Mouse (Mus musculus): Measurements from ENCODE around the gene Arhgap40. TPM values are rescaled to one million over a fixed set of nuclear protein-coding genes. Genes with fewer than 3 reads are reported as not detected.

Gene Arhgap40
- total RNA-seq, 2 experiments from 2014 or later: not detected

DNA sequence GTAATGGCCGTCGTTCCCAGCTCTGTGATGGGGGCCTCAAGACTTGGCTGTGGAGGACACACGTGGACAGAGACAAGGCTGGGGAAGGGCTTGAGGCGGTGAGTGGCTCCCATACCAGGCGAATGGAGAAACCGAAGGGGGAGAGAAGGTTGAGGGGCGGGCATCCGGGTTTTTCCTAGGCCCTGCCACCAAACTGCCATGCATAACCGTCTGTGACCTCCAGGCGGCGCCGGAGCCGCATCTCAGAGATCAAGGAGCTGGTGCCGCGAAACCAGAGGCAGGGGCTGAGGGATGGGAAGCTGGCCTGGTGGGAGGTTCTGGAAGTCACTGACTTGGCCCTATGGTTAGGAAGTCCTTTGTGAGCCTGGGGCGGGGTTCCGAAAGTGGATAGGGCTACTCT, 34.2 kb downstream of the Arhgap40 start:
- DNase-seq (ENCODE audit: low spot score in 2 of 2): peak; percentile 42 to 45

DNA sequence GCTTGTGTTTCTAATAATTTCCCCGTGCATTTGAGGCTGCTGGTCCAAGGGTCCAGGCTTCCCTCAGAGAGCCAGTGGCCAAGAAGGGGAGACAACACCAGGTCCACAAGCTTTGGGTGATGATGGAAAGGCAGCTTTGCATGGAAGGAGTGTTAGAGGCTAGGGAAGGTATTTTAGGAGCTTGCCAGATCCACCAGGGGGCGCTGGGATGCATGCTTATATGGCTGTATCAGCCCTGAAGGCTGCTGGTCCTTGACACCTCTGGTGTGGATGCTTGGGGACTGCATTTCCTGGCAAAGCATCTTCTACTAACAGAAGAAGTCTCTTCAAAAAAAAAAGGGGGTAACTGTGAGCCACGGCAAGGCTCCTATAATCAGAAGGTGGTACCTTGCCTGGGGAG, 37.5 kb downstream of the Arhgap40 start:
- DNase-seq (ENCODE audit: low spot score in 2 of 2): peak; percentile 55 to 76

DNA sequence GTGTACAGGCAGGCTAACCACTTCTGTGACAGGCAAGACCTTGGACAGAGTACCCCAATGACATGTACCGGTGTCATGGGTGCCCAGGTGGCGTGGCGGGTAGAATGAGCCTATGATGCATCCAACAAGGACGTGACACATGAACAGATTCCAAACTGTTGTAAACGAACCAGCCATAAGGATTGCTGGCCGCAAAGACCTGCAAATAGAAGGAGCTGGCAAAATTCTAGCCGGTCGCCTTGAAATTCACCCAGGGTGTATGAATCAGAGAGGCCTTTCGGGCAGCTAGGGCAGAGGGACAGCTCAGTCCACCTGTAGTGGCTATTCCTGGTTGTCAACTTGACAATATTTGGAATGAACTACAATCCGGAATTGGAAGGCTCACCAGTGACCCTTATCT, 41.8 kb downstream of the Arhgap40 start:
- no peak for DNase-seq (ENCODE audit: low spot score in 2 of 2)

DNA sequence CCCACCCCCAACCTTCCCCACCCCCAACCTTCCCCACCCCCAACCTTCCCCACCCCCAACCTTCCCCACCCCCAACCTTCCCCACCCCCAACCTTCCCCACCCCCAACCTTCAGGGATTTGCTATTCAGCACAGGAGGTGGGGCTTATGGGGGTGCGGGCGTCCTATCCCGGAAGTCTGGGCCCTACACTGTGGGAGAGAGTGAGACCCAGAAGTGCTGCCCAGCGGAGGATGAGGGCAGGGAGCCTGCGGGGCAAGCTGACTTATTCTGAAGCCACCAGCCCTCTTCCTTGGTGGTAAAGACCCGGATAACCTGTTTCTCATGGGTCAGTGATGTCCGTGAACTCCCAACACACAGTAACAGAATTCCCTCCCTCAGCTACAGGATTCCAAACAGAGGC, 42.7 kb downstream of the Arhgap40 start:
- DNase-seq (ENCODE audit: low spot score in 2 of 2): no peak

DNA sequence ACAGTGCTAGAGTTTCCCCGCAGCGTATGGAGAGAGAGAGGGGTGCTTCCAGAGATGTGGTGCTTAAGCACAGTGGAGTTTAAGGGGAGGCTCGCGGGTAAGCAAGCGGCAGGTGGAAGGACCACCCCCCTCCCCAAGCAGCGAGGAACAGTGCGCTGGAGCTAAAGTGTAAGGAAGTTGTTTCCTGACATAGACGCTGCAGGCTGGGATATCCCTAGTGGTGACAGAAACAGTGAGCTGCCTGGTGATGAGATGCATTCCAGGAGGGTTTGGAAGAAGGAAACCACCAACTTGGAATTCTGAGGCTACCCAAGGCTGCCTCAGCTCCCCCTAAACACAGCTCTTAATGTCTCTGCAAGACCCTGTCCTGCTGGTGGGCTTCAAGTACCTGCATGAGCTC, 43.2 kb downstream of the Arhgap40 start:
- DNase-seq (ENCODE audit: low spot score in 2 of 2): no peak

DNA sequence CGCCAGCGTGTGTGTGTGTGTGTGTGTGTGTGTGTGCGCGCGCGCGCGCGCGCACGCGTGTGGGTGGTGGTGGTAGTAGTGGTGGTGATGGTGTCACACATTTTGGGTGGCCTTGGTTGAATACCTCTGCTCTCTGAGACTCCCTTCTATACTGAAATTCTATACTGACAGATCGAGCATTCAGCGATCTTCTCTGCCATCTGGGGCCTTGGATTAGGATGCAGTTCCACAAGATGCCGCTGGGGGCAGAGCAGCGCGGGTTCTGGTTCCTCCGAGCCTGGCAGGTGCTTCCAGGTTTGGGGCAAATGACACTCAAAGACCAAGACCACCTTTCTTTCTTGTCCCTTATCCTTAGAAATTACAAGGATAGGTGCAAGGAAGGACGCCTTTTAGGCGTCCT, 43.6 kb downstream of the Arhgap40 start:
- peak; percentile 27 to 46 for DNase-seq (ENCODE audit: low spot score in 2 of 2)

DNA sequence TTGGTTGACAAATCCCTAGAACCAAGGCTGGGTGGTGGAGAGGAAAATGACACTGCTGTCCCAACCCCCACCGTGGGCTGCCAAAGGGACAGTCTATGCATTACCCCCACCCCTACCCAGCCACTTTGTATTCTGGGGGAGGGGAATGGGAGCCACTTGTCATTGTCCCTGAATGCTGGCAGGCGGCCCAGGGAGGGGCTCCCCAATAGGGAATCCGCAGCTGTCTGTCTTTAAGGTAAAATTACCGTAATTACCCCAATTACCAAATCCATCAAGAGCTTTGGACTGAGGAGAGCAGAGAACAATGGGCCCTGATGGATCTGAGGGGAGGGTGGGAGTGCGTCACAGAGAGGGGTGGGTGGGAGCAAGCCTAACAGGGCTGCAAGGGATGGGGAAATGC, 44.2 kb downstream of the Arhgap40 start:
- no peak for DNase-seq (ENCODE audit: low spot score in 2 of 2)

DNA sequence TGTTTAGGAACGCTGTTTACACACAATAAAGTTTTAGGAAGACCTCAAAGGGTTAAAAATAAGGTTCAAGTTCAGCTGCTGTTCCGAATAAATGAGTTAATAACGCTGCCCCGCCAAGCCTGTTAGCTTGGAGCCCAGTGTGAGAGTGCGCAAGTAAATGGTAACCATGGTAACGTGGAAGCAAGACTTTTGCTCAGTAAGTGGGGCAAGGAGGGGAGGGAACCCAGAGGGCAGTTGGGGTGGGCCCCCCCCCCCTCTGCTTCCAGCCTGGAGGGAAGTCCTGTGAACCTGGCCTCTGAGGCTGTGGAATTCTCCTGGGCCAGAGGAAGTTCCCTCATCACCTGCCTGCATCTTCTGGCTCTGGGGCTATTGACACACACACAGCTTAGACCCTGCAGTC, 47.3 kb downstream of the Arhgap40 start:
- DNase-seq (ENCODE audit: low spot score in 2 of 2): no peak

DNA sequence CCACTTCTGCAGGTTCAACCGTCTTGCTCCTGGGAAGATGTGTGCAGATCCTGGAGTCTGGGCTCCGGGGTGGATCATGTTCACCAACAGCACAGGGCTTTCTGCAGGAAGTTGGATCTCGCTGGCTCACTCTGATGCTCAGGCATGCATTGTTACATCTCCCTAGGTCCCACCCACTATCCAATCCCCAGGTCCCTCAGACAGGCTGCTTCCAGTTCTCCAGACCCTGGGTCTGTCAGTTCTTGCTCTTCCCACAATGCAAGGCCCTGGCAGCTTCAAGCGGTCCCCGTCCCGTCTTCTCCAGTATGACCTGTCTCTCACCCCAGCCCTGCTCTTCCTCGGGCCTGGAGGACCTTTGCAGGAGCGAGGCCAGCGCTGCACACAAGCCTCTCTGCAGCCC, 48.2 kb downstream of the Arhgap40 start:
- no peak for DNase-seq (ENCODE audit: low spot score in 2 of 2)

DNA sequence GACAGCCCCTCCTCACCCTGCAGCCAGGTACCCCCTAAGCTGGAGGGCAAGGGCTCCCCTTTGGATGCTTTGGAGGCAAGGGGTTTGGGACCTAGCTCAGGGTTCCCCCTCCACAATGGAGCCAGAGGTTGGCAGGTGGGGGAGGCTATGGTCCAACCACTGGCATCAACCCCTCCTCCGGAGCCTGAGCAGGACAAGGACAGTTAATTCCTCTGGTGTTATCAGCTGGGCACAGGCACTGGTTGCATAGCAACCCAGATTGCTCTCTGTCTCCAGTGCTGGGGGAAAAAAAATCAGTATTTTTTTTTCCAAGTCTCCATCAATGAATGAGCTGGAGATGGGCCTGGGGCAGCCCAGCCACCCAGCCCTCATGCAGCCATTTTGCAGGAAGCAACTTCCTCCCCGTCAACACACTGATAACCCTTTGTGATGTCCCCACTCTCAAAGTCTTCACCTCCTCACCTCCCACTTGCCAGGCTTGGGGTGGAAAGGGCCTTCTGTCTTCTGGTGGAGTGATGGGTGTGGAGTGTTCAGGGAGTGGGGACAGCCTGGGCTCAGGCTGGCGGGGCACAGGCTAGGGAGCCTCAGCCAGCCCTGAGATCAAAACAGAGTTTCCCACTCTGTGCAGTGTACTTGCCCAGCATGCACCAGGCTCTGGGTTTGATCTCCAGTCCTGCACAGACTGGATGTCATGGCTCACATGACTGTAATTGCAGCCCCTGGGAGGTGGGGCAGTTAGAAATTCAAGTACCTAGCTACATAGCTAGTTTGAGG, 49.0 kb downstream of the Arhgap40 start:
- DNase-seq (ENCODE audit: low spot score in 2 of 2): no peak

DNA sequence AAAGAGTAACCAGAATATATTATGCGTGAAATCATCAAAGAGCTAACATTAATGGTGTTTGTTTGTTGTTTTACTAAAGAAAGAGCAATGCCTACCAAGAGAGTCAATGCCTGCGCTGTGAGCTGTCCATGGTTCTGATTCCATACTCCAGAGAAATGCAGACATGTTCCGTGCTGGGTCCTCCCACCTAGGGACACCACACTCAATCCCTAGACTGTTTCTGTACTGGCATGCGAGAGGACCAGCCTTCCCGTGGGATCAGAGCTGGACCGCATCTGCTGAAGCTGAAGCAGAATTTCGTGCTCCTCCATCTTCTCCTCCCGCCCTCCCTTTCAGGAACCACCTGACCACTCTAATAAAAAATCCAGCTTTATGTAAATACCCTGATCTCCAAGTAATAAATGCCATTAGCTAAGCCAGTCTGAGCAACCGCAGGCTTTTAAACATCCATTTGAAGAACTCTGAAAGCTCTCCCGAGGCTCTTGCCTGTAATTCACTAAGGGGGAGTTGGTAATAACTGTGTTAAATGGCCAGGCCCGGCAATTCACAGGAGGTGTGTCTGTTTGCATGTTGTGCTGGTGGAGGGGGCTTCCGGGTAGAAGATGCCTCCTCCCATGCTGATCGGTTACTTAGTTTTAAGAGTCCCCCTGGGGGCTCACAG, 58.0 kb downstream of the Arhgap40 start:
- DNase-seq (ENCODE audit: low spot score in 2 of 2): no peak

DNA sequence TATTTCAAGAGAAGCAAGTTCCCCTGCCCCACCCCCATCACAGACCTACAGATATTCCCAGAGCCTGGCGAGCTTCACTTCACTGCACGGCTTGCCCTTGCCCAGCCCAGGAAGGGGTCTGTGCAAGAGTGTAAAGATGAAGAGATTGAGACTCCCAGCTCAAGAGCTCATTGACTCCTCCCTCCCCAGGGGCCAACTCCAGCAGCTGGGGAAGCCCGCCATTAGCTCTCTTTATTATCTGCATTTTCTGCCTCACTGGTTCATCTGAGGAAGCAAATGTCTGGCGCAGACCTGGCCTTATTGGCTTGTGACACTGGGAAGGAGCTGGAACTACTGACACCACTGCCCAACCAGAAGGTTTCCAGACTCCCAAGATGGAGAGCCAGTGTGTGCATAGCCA, 67.4 kb downstream of the Arhgap40 start:
- no peak for DNase-seq (ENCODE audit: low spot score in 2 of 2)

DNA sequence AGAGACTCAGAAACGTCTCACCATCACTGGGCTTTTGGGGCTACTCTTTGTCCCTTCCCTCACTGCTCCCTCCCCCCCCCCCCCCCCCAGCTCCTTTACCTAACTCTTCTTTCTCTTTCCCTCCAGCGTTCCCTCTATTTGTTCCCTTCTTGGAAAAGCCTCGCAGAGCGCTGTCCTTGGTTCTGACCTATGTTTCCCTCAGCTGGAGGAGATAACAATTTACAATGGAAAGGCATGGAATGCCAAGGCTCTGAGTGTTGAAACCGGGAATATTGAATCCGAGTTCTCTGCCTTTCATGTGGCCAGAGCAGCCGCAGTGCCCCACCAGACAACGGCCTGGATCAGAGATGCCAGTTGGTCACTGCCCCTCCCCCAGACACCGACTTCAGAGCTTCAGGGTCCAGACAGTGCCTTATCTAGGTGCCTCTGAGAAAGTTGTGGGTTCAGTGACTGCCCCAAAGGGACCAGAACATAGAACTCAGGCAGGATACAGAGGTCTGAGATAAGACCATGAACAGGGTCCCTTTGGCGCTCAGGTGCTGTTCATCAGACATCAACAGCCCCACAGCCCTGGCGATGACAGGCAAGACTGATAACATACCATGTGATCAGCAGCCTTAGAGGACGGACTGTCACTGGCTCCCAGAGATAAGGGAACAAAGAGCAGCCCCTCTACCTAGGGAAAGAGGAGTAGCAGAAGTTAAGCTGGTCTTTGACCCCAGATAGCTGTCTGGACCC, 72.2 kb downstream of the Arhgap40 start:
- no peak for DNase-seq (ENCODE audit: low spot score in 2 of 2)

DNA sequence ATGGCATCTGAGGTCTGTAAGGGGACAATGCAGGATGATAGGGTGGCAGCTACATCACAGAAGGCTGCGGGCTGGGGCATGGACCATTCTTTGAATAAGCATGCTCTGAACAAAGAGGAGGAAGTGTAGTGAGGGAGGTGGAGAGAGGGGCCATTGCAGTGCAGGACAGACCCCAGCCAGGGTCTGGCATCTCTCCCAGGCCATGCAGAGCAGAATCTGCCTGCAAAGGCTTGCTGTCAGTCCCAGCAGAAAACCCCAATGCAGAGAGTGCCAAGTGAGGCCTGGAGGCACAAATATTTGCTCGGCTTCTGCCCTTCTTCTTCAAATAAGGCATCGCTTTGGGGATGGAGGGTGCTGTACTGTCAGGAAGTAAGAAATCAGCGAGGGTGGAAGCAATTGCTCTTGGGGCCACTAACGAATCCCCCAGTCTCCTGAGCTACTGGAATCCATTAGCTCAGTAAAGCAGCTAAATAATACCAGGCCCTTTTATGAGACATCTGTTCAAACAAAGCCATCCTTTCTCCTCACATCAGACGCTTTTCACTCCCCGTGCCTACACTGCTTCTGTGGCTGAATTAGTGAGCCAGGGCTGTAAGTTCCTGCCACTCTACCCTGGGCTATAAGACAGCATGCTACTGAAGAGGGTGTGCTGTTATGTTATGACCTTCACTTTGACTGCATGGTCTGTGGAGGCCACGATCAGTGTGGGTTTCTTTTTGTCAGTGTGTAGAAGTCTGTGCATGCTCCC, 76.1 kb downstream of the Arhgap40 start:
- DNase-seq (ENCODE audit: low spot score in 2 of 2): no peak

DNA sequence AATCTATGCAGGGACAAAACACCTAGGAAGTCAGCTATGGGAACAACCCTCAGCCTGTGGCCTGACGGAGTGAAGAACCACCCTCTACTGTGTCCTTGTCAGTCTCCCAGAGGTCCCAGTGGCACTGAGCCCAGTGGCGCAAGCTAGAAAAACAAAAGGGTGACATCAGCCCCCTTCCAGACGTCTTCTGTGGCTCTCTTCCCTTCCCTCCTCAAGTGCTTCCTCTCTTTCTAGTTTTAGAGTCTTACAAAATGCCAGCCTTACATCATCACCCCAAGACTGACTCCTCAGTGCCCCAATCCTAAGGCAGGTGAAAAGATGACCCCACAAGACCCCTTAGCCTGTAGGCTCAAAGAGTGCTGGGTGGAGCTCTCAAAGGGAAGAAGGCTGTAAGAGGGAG, 77.9 kb downstream of the Arhgap40 start:
- no peak for DNase-seq (ENCODE audit: low spot score in 2 of 2)

DNA sequence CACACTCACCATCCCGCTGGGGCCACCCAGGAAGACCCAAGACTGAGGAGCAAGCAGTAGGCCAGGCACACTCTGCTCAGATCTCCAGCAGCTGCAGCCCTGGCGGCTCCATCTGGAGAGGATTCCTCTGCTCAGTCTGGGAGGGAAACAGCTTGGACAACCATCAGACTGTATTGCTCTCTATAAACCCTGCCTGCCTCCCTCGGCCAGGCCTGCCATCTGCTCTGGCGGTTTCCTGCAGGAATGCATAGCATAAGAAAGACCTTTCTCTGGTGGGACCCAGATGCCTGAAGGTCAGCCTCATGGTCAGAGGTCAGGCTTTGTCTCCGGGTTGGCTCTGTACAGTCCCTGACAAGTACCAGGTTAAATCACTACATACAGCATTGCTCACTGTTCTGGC, 78.7 kb downstream of the Arhgap40 start:
- no peak for DNase-seq (ENCODE audit: low spot score in 2 of 2)

DNA sequence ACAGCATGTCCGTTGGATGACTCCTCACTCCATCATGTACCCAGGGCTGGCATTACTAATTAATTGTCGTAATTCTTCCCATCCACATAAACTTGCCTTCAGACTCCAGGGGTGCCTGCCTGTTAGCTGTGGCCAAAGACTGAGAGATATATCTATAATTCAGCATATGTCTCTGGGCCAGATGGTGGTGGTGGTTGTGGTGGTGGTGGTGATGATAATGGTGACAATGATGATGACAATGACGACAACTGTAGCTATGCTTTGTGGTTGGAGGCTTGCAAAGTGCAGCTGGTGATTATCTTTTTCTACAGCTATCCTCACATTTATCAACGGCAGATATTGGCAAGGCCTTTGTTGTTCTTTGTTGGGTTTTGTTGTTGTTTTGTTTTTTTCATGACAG, 80.8 kb downstream of the Arhgap40 start:
- DNase-seq (ENCODE audit: low spot score in 2 of 2): no peak

DNA sequence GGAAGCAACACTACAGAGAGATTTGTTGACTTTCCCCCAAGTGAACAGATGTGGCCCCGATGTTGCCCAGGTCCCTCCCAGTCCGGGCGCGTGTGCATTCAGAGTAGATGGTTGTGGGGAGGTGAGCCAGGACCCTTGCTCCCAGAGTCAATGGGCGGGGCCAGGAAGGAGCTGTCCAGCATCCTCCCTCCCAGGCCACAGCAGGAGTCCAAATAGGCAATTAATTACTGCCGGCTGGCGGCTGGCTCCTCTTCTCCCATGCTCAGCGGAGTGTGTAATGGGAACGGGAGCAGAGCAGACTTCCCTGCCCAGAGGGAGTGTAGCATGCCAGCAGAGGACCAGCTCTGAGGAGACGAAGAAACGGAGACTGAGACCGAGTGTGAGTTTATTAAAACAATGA, 82.5 kb downstream of the Arhgap40 start:
- no peak for DNase-seq (ENCODE audit: low spot score in 2 of 2)

DNA sequence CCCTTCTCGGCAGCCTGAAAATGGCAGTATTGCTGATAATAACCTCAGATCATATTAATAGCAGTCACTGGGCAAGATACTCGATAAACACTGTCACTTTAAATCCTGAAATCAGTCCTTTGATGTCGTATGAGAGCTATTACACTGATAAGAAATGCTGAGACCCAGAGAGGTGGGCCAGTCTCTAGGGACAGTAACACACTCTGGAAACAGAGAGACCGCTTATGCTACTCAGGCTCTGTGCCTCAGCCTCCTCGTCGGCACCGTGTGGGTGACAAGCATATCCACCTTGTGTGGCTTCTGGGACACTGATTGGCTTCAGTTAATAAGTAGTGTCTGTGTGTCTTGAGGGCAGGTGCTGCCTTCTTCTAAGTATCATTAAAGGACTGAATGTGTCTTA, 83.0 kb downstream of the Arhgap40 start:
- no peak for DNase-seq (ENCODE audit: low spot score in 2 of 2)

DNA sequence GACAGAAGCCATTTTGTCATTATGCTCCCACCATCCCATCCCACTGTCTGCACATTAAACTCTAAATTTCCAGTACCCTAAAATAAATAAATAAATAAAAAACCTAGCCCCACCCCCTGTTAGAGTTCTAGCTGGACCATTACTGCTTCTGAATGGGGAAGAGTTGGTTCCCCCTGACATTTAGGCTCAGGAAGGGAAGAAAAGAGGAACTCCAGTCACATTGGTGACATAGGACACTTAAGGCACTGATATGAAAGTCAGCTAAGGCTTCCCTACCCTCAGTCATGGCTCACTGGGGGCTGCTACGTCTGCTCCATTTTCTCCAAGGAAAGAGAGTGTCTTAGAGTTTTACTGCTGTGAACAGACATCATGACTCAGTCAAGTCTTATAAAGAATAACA, 84.2 kb downstream of the Arhgap40 start:
- DNase-seq (ENCODE audit: low spot score in 2 of 2): no peak

Measured in adrenal gland, postnatal 4 days (tissue).